Mouse (Mus musculus) intestine, embryonic 15.5 days (tissue): Measurements from ENCODE around the gene Cpsf6. TPM values are rescaled to one million over a fixed set of nuclear protein-coding genes. Genes with fewer than 3 reads are reported as not detected.
"Not testable (repeated sequence)": the region's sequence is repeated elsewhere in the genome, so short reads cannot be mapped to it uniquely, and the experiment has no call there.

ENCODE experiments used
- ATAC-seq: fragments of 200-750 bp; cut with Nextera tagmentation; 2 replicates; pipeline ENCODE4 v1.8.0; 2017; ENCODE audit warnings: moderate TSS enrichment, moderate library complexity
- H3K27ac ChIP-seq: fragments of 300-500 bp; sonication (generic); 2 replicates; pipeline ENCODE4 v1.5.1; 2015; ENCODE audit warnings: mild to moderate bottlenecking, inconsistent platforms
- H3K27me3 ChIP-seq: fragments of 300-500 bp; sonication (generic); replicated peaks from 2 replicates; pipeline ENCODE4 v1.6.1; 2015; ENCODE audit warnings: inconsistent platforms
- H3K36me3 ChIP-seq: fragments of 300-500 bp; sonication (generic); 2 replicates; pipeline ENCODE4 v1.6.1; 2015; ENCODE audit warnings: inconsistent platforms
- H3K4me1 ChIP-seq: fragments of 300-500 bp; sonication (generic); replicated peaks from 2 replicates; pipeline ENCODE4 v1.6.1; 2015; ENCODE audit warnings: inconsistent platforms
- H3K4me2 ChIP-seq: fragments of 300-500 bp; sonication (generic); replicated peaks from 2 replicates; pipeline ENCODE4 v1.6.1; 2015; ENCODE audit warnings: mild to moderate bottlenecking, inconsistent platforms
- H3K4me3 ChIP-seq: fragments of 300-500 bp; sonication (generic); replicated peaks from 2 replicates; pipeline ENCODE4 v1.5.1; 2015; ENCODE audit warnings: inconsistent platforms
- H3K9ac ChIP-seq: fragments of 300-500 bp; sonication (generic); 2 replicates; pipeline ENCODE4 v1.6.1; 2015; ENCODE audit warnings: inconsistent platforms
- H3K9me3 ChIP-seq: fragments of 300-500 bp; sonication (generic); 2 replicates; pipeline ENCODE4 v1.6.1; 2016; ENCODE audit warnings: inconsistent platforms
- WGBS: fragments of 180-500 bp; shearing (Covaris S2); methylation state at CpG from one replicate; pipeline ENCODE4 v1.1.7; 2015; 5-methylcytosine and 5-hydroxymethylcytosine counted together
- polyA plus RNA-seq: library from polyadenylated mRNA; unstranded; fragments of >200 nt; fragmentation: Nextera tagmentation; extraction: Ambion mirVana; gene quantifications from 2 replicates; pipeline ENCODE4 v1.2.1, GENCODE M21; 2015

Cpsf6 gene
- polyA plus RNA-seq, 1 experiment from 2014 or later: 129 TPM

DNA sequence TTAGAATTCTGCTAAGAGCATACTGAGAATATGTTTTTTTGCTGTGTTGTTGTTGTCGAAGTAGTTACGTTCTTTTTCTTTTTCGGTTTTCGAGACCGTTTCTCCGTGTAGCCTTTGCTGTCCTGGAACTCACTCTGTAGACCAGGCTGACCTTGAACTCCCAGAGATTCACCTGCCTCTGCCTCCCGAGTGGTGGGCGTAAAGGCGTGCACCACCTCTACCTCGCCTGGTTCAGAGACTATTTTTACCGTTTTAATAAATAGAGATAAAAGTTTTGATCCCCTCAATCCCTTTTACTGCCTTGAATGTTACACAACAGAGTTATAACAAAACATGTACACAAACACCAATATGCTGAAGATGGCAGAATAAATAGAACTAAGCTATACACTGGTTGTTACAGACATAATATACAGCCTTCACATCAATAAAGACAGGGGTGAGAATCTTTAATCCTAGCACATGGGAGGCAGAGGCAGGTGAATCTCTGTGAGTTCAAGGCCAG lies 14.1 kb upstream of the Cpsf6 start:
- 52% methylated on average over 11 of the region's 11 CpGs for WGBS
- no peak overlapping the region for H3K27ac ChIP-seq
- H3K4me3 ChIP-seq: peak overlapping the region; percentile 28
- H3K4me2 ChIP-seq: peak overlapping the region; percentile 62
- no peaks in the 10 kb centered on the region for H3K9me3 ChIP-seq
- H3K4me1 ChIP-seq: no peaks in the 10 kb centered on the region
- H3K9ac ChIP-seq: 0 out of 2 replicates have a peak overlapping the region, but pooled peaks have one; percentile 24
- no peak for ATAC-seq
- H3K27me3 ChIP-seq: no peaks in the 10 kb centered on the region; the same call in 1 of the 2 replicates
- H3K36me3 ChIP-seq: no peaks in the 10 kb centered on the region

DNA sequence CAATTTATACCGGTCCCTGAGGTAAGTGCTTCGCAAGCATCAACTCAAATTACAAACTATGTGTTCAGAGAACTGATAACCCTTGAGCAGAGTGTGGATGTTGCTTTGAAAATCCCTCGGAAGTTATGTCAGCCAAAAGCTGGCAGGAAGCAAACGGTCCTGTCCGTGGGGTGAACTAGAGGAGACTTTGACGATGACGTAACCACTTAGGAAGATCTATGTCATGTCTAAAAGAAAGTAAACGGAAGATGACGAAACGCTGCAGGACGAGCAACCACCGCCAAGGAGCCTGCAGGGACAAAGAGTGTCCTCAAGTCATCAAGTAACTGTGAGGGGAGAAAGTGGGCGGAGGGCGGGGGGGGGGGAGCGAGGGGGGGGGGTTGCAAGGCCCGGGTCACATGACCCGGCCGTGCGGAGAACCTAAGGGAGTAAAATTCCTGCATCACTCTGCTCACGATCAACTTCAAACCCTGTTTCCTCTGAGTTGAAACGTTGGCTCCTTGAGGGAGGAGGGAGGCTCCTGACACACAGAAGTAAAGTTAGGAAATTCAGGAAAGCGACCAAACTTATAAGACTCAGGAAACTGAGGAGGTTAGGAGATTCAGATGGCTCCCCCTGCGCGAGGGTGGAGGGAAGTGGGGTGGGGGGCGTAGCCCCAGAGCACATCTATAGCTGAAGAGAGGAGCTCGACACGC lies 13.5 kb upstream of the Cpsf6 start:
- Histone ChIP-seq H3K9me3 (no peaks in the 10 kb centered on the region), H3K27ac (no peak overlapping the region)
- 1% methylated on average over 27 of the region's 27 CpGs for WGBS

DNA sequence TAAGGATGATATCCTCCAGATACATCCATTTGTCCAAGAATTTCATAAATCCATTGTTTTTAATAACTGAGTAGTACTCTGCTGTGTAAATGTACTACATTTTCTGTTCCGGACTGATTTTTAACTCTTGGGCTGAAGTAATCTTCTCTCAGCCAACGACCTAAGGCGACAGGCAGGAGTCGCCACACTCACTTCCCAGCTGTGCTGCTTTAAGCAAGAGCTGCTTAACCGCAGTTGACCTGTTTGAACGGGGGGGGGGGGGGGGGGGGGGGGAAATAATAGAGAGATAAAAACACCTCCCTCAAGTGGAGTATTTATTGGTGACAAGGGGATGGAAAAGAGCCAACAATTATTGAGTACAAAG lies 13.0 kb upstream of the Cpsf6 start:
- no peak overlapping the region for H3K27ac ChIP-seq
- WGBS: 9% methylated on average over 6 of the region's 6 CpGs
- no peak overlapping the region for H3K9ac ChIP-seq
- H3K4me2 ChIP-seq: peak overlapping the region; percentile 62
- no peaks in the 10 kb centered on the region for H3K9me3 ChIP-seq
- H3K36me3 ChIP-seq: no peaks in the 10 kb centered on the region
- H3K27me3 ChIP-seq: no peaks in the 10 kb centered on the region
- H3K4me1 ChIP-seq: no peaks in the 10 kb centered on the region
- H3K4me3 ChIP-seq: peak overlapping the region; percentile 28
- peak; percentile 32 for ATAC-seq

More for the DNA sequence above, 13.5 kb upstream of the Cpsf6 start:
- no peaks in the 10 kb centered on the region for H3K36me3 ChIP-seq
- peak; percentile 74 for ATAC-seq
- no peaks in the 10 kb centered on the region; the same call in 1 of the 2 replicates for H3K27me3 ChIP-seq
- H3K4me2 ChIP-seq: peak overlapping the region; percentile 62
- H3K9ac ChIP-seq: peak overlapping the region; percentile 24; the same call in 1 of the 2 replicates
- H3K4me1 ChIP-seq: no peaks in the 10 kb centered on the region
- peak overlapping the region; percentile 28 for H3K4me3 ChIP-seq

DNA sequence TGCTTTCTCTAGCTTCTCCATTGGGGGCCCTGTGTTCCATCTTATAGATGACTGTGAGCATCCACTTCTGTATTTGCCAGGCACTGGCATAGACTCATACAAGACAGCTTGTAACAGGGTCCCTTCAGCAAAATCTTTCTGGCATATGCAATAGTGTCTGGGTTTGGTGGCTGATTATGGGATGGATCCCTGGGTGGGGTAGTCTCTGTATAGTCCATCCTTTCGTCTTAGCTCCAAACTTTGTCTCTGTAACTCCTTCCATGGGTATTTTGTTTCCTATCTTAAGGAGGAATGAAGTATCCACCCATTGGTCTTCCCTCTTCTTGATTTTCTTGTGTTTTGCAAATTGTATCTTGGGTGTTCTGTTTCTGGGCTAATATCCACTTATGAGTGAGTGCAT lies 12.6 kb upstream of the Cpsf6 start:
- H3K36me3 ChIP-seq, H3K4me3 ChIP-seq, H3K27me3 ChIP-seq, H3K27ac ChIP-seq, H3K4me1 ChIP-seq, ATAC-seq, H3K4me2 ChIP-seq, H3K9me3 ChIP-seq, H3K9ac ChIP-seq: not testable (repeated sequence)
- WGBS: 100% methylated on average over 1 of the region's 1 CpGs

DNA sequence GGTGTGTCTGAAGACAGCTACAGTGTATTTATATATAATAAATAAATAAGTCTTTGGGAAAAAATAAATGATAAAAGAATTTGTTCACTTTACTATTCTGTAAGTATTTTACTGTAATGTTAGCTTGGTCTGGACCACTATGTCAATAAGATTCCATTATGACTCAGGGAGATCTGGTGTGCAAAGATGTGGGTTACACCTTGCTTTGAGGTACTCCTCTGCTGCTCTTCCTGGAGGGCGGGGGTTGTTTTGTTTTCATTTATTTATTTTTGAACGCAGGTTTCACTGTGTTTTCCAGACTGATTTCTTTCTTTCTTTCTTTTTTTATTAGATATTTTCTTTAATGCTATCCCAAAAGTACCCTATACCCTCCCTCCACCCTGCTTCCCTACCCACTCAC lies 12.0 kb upstream of the Cpsf6 start:
- ATAC-seq: no peak

DNA sequence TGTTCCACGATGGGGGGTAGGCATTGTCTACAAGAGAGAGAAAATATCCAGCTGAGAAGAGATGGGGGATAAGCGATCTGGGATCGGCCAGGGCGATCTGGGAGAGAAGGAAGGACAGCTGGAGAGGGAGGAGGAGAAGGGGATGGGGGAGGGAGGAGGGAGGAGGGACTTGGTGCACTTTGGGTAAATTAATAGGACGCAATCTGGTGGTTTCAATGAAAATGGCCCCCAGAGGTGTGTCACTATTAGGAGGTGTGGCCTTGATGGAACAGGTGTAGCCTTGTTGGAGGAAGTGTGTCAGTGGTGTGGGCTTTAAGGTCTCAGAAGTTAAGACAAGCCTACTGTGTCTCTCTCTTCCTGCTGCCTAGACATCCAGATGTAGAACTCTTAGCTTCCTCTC lies 11.2 kb upstream of the Cpsf6 start:
- no peaks in the 10 kb centered on the region for H3K27me3 ChIP-seq
- H3K9ac ChIP-seq: no peak overlapping the region
- no peaks in the 10 kb centered on the region for H3K4me1 ChIP-seq
- no peak overlapping the region for H3K27ac ChIP-seq
- no peak overlapping the region for H3K4me3 ChIP-seq
- H3K4me2 ChIP-seq: no peak overlapping the region
- H3K36me3 ChIP-seq: no peaks in the 10 kb centered on the region
- 28% methylated on average over 5 of the region's 5 CpGs for WGBS
- H3K9me3 ChIP-seq: no peaks in the 10 kb centered on the region
- ATAC-seq: no peak

More for the DNA sequence above, 12.0 kb upstream of the Cpsf6 start:
- Histone ChIP-seq H3K27ac (no peak overlapping the region), H3K4me1 (no peaks in the 10 kb centered on the region), H3K4me3 (no peak overlapping the region), H3K9ac (no peak overlapping the region), H3K9me3 (no peaks in the 10 kb centered on the region), H3K36me3 (no peaks in the 10 kb centered on the region), H3K27me3 (no peaks in the 10 kb centered on the region), H3K4me2 (no peak overlapping the region)
- 84% methylated on average over 2 of the region's 2 CpGs for WGBS

DNA sequence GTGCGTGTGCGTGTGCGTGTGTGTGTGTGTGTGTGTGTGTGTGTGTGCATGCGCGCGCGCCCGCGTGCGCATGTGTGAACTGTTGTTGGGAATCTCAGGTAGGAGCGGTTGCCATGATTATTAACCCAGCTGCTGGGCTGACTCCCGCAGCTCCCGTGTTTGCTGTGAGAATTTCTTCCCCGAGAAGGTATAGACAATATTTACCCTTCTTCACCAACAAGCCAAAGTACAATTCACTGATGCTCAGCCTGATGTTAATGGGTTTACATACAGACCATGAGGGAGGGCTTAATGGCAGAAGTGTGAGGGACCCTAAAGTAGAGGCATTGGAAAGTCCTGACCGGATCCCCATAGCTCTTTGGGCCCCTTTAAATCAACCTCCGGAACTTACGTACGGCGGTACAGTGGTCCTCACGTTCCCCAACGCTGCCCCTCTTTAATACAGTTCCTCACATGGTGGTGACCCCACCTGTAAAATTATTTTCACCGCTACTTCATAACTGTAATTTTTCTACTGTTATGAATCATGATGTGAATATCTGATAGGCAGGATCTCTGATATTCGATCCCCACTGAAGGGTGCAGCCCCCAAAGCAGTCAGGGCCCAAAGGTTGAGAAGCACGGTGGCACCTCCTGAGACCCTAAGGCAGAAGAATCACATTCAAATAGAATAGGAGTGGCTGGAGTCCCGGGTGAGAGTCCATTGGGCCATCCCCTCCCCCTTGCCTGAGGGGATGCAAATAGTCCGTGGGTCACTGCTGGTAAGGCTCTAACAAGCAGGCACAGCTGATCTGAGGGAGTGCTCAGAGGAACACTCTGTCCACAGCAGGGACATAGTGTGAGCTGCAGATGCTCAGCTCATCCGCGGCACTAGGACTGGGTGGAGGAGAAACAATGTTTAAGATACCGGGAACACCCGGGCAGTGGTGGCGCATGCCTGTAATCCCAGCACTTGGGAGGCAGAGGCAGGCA lies 10.4 kb upstream of the Cpsf6 start:
- 46% methylated on average over 31 of the region's 31 CpGs for WGBS
- H3K9me3 ChIP-seq: no peaks in the 10 kb centered on the region
- H3K4me1 ChIP-seq: no peaks in the 10 kb centered on the region
- H3K27me3 ChIP-seq: no peaks in the 10 kb centered on the region
- H3K9ac ChIP-seq: no peak overlapping the region
- H3K27ac ChIP-seq: no peak overlapping the region
- ATAC-seq: peak; percentile 19; the same call in 1 of the 2 replicates
- no peak overlapping the region for H3K4me2 ChIP-seq
- H3K36me3 ChIP-seq: no peaks in the 10 kb centered on the region
- H3K4me3 ChIP-seq: no peak overlapping the region

DNA sequence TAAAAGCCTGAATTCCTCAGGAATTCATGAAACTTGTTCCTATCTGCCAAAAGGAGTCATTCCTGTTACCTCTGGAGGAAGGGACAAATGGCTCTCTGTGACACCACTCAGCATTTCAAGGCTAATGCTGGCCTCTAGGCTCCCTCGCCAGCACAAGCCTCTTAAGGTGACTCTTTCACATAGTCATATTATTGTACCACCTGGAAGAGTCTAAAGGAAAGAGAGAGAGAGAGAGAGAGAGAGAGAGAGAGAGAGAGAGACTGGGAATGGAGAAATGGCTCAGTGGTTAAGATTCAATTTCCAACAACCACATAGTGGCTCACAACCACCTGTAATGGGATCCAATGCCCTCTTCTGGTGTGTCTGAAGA lies 9.5 kb upstream of the Cpsf6 start:
- ATAC-seq: no peak

DNA sequence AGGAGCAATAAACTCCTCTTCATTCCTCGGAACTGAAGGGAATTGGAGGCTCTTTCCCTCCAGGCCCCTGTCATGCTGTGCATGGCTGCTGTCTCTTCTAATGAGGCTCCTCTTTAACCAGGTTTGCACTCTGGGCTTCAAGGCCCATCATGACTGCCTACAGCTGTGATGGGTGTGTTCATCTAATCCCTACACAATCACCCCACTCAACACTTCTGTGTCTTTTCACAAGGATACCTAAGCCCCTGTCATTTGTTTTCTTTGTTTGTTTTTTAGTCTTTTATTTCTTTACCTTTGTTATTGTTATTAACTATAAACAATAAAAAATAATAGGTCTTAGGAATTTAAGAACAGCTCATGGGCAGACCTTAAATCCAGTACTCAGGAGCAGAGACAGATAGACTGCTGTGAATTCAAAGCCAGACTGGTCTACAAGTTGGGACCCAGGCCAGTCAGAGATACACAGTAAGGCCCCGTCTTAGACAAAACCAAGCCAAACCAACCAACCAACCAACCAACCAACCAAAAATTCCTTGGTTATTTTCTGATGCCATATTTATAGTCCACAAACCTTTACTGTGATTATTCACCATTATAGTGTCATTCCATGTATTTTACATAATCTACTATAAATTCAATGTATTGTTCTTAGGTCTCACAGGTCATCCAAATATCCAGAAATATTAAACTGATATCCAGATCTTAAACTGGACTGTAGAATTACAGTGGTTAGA lies 9.0 kb upstream of the Cpsf6 start:
- 64% methylated on average over 2 of the region's 2 CpGs for WGBS
- H3K4me3 ChIP-seq: no peak overlapping the region
- ATAC-seq: no peak
- H3K9ac ChIP-seq: no peak overlapping the region
- no peak overlapping the region for H3K4me2 ChIP-seq
- no peaks in the 10 kb centered on the region for H3K36me3 ChIP-seq
- H3K9me3 ChIP-seq: no peaks in the 10 kb centered on the region
- H3K27me3 ChIP-seq: no peaks in the 10 kb centered on the region
- H3K27ac ChIP-seq: no peak overlapping the region
- no peaks in the 10 kb centered on the region for H3K4me1 ChIP-seq

More for the DNA sequence above, 9.5 kb upstream of the Cpsf6 start:
- Histone ChIP-seq H3K27me3 (no peaks in the 10 kb centered on the region), H3K36me3 (no peaks in the 10 kb centered on the region), H3K4me1 (no peaks in the 10 kb centered on the region), H3K4me3 (no peak overlapping the region), H3K9me3 (no peaks in the 10 kb centered on the region), H3K9ac (no peak overlapping the region), H3K27ac (no peak overlapping the region), H3K4me2 (no peak overlapping the region)
- 76% methylated on average over 1 of the region's 1 CpGs for WGBS

DNA sequence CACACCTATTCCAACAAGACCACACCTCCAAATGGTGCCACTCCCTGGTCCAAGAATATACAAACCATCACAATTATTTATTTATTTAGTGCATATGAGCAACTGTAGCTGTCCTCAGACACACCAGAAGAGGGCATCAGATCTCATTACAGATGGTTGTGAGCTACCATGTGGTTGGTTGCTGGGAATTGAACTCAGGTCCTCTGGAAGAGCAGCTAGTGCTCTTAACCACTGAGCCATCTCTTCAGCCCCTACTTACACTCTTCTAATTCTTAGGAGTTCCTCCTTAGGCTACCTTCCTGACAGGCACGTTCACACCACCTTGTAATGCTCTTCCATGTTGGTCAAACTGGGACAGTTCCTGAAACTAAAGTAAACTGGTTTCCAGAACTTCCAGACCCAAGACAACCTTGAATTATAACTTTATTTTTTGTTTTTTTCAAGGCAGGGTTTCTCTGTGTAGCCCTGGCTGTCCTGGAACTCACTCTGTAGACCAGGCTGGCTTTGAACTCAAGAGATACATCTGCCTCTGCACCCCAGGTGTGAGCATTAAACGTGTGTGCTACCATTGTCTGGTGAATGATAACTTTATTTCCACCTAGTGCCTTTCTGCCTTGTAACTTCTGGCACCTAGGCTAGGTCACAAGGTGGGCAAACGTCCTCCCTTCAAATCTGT lies 8.3 kb upstream of the Cpsf6 start:
- not testable (repeated sequence) for H3K4me2 ChIP-seq, H3K27ac ChIP-seq, H3K36me3 ChIP-seq, H3K4me3 ChIP-seq, H3K9me3 ChIP-seq, H3K4me1 ChIP-seq, H3K9ac ChIP-seq, ATAC-seq, H3K27me3 ChIP-seq
- 45% methylated on average over 3 of the region's 3 CpGs for WGBS

DNA sequence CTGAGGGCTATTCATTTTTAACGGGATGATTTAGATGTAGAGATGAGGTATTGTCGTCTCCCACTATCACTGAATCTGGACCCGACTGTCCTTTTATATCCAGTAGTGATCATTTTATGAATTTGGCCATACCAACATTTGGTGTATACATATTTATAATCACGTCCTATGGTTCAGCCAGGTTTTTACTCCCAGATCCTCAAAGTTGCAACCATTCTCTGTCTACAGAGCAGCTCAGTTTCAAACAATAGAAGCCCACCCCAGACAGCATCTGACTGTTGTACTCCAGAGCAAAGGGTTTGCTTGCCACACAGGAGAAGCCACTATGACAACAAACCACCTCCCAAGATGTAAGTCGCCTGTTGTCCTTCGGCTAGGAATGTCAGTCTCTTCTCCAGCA lies 7.2 kb upstream of the Cpsf6 start:
- Histone ChIP-seq H3K27ac (no peak overlapping the region), H3K27me3 (no peaks in the 10 kb centered on the region), H3K4me1 (no peaks in the 10 kb centered on the region), H3K9ac (no peak overlapping the region), H3K9me3 (no peaks in the 10 kb centered on the region), H3K36me3 (no peaks in the 10 kb centered on the region), H3K4me2 (no peak overlapping the region), H3K4me3 (no peak overlapping the region)
- WGBS: 84% methylated on average over 6 of the region's 6 CpGs
- no peak for ATAC-seq
